Mouse (Mus musculus): ENCODE measurements around the gene Sowahc.

GRCm38 (mm10) chr10:59237757-59238156 lies 16.0 kb downstream of the Sowahc start:
- TF ChIP-seq CTCF (IDR thresholded peaks at IDR 0.05; ENCODE audit: insufficient read depth, low read length) (no peak), POLR2A (IDR thresholded peaks at IDR 0.05; ENCODE audit: borderline replicate concordance, extremely low read depth, low read depth, low read length) (no peak)
